Mouse (Mus musculus) hindbrain, embryonic 16.5 days (tissue): ENCODE measurements around the gene Cir1. TPM values are rescaled to one million over a fixed set of nuclear protein-coding genes. Genes with fewer than 3 reads are reported as not detected.

Experiments used
- ATAC-seq: fragments of 200-750 bp; cut with Nextera tagmentation; 2 replicates; pipeline ENCODE4 v1.8.0; 2017; ENCODE audit warnings: moderate TSS enrichment, moderate library complexity
- H3K27ac ChIP-seq: fragments of 300-500 bp; sonication (generic); 2 replicates; pipeline ENCODE4 v1.5.1; 2014; ENCODE audit warnings: low read depth, mild to moderate bottlenecking, control low read depth, low read length, moderate library complexity
- H3K27me3 ChIP-seq: fragments of 300-500 bp; sonication (generic); replicated peaks from 2 replicates; pipeline ENCODE4 v1.6.1; 2014; ENCODE audit warnings: low read length; ENCODE audit not compliant: control insufficient read depth, insufficient read depth
- H3K36me3 ChIP-seq: fragments of 300-500 bp; sonication (generic); 2 replicates; pipeline ENCODE4 v1.6.1; 2014; ENCODE audit warnings: mild to moderate bottlenecking, low read length, moderate library complexity, mixed read lengths; ENCODE audit not compliant: control insufficient read depth, insufficient read depth
- H3K4me1 ChIP-seq: fragments of 300-500 bp; sonication (generic); 2 replicates; pipeline ENCODE4 v1.6.1; 2014; ENCODE audit warnings: low read depth, low read length; ENCODE audit not compliant: control insufficient read depth, insufficient read depth
- H3K4me2 ChIP-seq: fragments of 300-500 bp; sonication (generic); 2 replicates; pipeline ENCODE4 v1.6.1; 2014; ENCODE audit warnings: mild to moderate bottlenecking, low read length, control low read depth, moderate library complexity
- H3K4me3 ChIP-seq: fragments of 300-500 bp; sonication (generic); 2 replicates; pipeline ENCODE4 v1.5.1; 2014; ENCODE audit warnings: mild to moderate bottlenecking, low read length, control low read depth, moderate library complexity
- H3K9ac ChIP-seq: fragments of 300-500 bp; sonication (generic); 2 replicates; pipeline ENCODE4 v1.6.1; 2014; ENCODE audit warnings: low read depth, mild to moderate bottlenecking, control low read depth, low read length, moderate library complexity
- H3K9me3 ChIP-seq: fragments of 300-500 bp; sonication (generic); 2 replicates; pipeline ENCODE4 v1.6.1; 2014; ENCODE audit warnings: mild to moderate bottlenecking, low read length, moderate library complexity; ENCODE audit not compliant: control insufficient read depth
- WGBS: fragments of 180-500 bp; shearing (Covaris S2); extraction: QIAGEN DNeasy Blood & Tissue Kit; methylation state at CpG from one replicate; pipeline ENCODE4 v1.1.7; 2014; 5-methylcytosine and 5-hydroxymethylcytosine counted together
- polyA plus RNA-seq: library from polyadenylated mRNA; unstranded; fragments of >200 nt; fragmentation: Nextera tagmentation; extraction: Ambion mirVana; gene quantifications from 2 replicates; pipeline ENCODE4 v1.2.1, GENCODE M21; 2015

Cir1 gene
- polyA plus RNA-seq, 1 experiment from 2014 or later = 20.9 TPM

DNA sequence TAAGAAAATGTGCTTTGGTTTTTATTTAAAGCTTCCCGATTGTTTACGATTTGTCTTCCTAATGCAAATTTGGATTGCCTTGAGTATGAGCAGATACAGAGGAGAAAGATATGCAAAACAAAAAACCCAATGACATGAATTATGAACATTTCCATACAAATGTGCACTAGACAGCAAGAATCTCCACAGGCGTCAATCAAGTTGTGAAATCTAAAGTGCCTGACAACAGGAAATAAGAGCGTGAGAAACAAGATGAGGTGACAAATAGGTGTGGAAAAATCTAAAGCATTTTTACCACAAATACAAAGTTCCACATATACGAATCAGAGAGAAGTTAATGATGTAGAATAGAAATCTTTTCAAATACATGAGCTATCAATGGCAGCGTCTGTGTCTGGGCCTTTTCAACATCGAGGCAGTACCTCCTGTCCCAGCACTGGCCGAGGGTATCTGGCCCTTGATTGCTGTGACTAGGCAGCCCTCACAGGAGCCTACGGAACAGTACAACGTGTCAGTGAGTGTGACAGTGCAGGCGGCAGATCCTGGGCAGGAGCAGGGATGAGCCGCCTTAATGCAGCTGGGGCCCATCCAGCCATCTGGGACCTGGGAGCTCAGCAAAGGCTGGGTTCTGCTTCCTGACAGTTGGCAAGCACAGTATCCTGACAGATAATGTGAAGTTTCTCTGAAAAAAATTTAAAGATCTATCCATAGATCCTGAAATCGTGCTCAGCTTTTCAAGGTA is 34.0 kb upstream of the Cir1 start:
- Histone ChIP-seq H3K27ac (no peak overlapping the region; the same call in 1 of the 2 replicates), H3K4me3 (no peak overlapping the region), H3K27me3 (no peaks in the 10 kb centered on the region), H3K9ac (no peak overlapping the region), H3K4me1 (peaks cover 3% of the 10 kb centered on the region; the same call in 1 of the 2 replicates), H3K36me3 (no peaks in the 10 kb centered on the region), H3K9me3 (no peaks in the 10 kb centered on the region), H3K4me2 (no peak overlapping the region)
- no peak for ATAC-seq
- 60% methylated on average over 13 of the region's 13 CpGs for WGBS

DNA sequence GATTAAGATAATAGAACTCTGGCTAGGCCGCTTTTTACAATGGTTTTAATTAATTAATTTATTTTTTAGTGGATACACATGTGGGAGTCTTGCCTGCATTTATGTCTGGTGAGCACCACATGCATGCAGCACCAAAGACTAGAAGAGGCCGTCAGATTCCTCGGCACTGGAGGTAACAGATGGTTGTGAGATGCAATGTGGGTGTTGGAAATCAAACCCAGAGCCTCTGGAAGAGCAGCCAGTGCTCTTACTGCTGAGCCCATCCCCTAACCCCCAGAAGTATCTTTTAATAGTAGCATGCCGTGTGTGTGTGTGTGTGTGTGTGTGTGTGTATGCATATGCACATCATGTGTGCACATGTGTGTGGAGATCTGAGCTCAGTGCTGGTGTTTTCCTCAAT is 32.7 kb upstream of the Cir1 start:
- peaks cover 3% of the 10 kb centered on the region; the same call in 1 of the 2 replicates for H3K4me1 ChIP-seq
- H3K4me3 ChIP-seq = no peak overlapping the region
- WGBS = 87% methylated on average over 4 of the region's 4 CpGs
- no peaks in the 10 kb centered on the region for H3K27me3 ChIP-seq
- H3K9ac ChIP-seq = no peak overlapping the region
- no peaks in the 10 kb centered on the region for H3K36me3 ChIP-seq
- H3K27ac ChIP-seq = no peak overlapping the region
- no peak overlapping the region for H3K4me2 ChIP-seq
- H3K9me3 ChIP-seq = no peaks in the 10 kb centered on the region
- no peak for ATAC-seq

- no peak overlapping the region for H3K9ac ChIP-seq
- peaks cover 3% of the 10 kb centered on the region; the same call in 1 of the 2 replicates for H3K4me1 ChIP-seq
- no peak for ATAC-seq
- H3K9me3 ChIP-seq = no peaks in the 10 kb centered on the region
- no peaks in the 10 kb centered on the region for H3K27me3 ChIP-seq
- WGBS = 90% methylated on average over 5 of the region's 5 CpGs
- no peaks in the 10 kb centered on the region for H3K36me3 ChIP-seq
- H3K4me3 ChIP-seq = no peak overlapping the region
- no peak overlapping the region for H3K27ac ChIP-seq
- no peak overlapping the region for H3K4me2 ChIP-seq
These were observed 31.2 kb upstream of the Cir1 start for GRCm38 (mm10) chr2:73343701-73344100.

DNA sequence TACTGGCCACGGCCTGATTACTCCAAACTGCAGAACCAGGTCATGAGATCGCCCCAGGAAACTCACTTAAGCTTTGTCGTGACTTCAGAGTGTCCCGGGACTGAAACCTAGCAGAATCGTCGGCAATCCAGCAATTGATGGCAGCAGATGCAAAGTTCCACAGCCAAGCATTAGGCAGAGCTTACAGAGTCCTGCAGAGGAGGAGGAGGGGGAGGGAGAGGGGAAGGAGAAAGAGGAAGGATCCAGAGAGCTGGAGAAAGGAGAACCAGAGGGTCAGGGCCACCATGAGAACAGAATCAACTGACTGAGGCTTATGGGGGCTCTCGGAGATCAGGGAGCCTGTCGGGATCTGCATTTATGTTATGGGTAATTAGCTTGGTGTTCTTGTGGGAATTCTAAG is 25.9 kb upstream of the Cir1 start:
- H3K9me3 ChIP-seq = no peaks in the 10 kb centered on the region
- H3K4me3 ChIP-seq = no peak overlapping the region
- no peak for ATAC-seq
- WGBS = 83% methylated on average over 8 of the region's 8 CpGs
- H3K27ac ChIP-seq = no peak overlapping the region
- H3K36me3 ChIP-seq = no peaks in the 10 kb centered on the region
- H3K27me3 ChIP-seq = no peaks in the 10 kb centered on the region
- no peak overlapping the region for H3K4me2 ChIP-seq
- H3K9ac ChIP-seq = no peak overlapping the region
- no peaks in the 10 kb centered on the region for H3K4me1 ChIP-seq

GRCm38 (mm10) chr2:73335949-73336348 is 23.4 kb upstream of the Cir1 start:
- H3K4me2 ChIP-seq = no peak overlapping the region
- no peak overlapping the region for H3K4me3 ChIP-seq
- H3K4me1 ChIP-seq = no peaks in the 10 kb centered on the region
- WGBS = 96% methylated on average over 3 of the region's 3 CpGs
- ATAC-seq = no peak
- H3K27me3 ChIP-seq = no peaks in the 10 kb centered on the region
- no peak overlapping the region for H3K27ac ChIP-seq
- no peak overlapping the region for H3K9ac ChIP-seq
- no peaks in the 10 kb centered on the region for H3K9me3 ChIP-seq
- no peaks in the 10 kb centered on the region for H3K36me3 ChIP-seq

DNA sequence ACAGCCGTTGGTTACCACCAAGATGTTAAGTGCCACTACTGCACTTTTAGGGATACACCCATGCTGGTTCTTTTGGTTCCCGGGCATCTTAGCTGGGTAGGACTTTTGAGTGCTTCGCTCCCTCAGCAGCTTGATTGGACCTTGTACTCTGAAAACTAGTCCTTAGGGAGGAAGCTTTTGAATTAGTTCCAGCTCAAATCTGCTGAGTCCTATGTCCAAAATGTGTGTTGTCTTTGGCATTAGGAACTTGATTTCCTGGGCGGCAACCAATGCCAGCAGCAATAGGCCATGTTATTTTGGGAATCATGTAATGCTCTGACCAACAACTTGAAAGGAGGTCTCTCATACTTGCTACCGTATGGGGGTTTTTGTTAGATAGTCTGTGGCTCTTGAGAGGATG is 13.4 kb upstream of the Cir1 start:
- Histone ChIP-seq H3K9me3 (no peaks in the 10 kb centered on the region), H3K4me1 (no peaks in the 10 kb centered on the region), H3K9ac (no peak overlapping the region), H3K4me2 (no peak overlapping the region), H3K4me3 (no peak overlapping the region), H3K27ac (no peak overlapping the region), H3K27me3 (no peaks in the 10 kb centered on the region), H3K36me3 (no peaks in the 10 kb centered on the region)
- no peak for ATAC-seq
- 72% methylated on average over 5 of the region's 5 CpGs for WGBS

DNA sequence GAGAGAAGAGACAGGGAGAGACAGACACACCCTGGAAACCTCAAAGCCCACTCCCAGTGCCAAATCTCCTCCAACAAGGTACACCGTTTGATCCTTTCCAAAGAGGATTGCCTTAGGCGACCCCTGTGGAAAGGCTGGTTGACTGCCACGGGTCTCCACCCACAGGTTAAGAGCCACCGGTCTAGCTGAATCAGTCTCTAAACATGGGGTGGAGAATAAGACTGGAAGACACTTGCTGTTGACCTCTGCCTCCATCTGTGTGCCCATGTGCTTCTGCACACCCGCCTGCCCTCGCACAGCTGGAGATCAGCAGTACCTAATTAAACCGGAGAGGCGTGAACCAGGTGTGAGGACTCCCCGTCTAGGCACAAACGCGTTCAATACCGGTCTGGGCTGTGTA is 10.5 kb upstream of the Cir1 start:
- ATAC-seq = no peak
- Histone ChIP-seq H3K9ac (no peak overlapping the region), H3K4me3 (no peak overlapping the region), H3K4me1 (no peaks in the 10 kb centered on the region), H3K9me3 (no peaks in the 10 kb centered on the region), H3K27ac (no peak overlapping the region), H3K36me3 (no peaks in the 10 kb centered on the region), H3K4me2 (no peak overlapping the region), H3K27me3 (no peaks in the 10 kb centered on the region)
- 65% methylated on average over 12 of the region's 12 CpGs for WGBS

GRCm38 (mm10) chr2:73319218-73319617 is 6.7 kb upstream of the Cir1 start:
- no peaks in the 10 kb centered on the region for H3K27me3 ChIP-seq
- no peaks in the 10 kb centered on the region for H3K4me1 ChIP-seq
- ATAC-seq = no peak
- 90% methylated on average over 5 of the region's 5 CpGs for WGBS
- no peak overlapping the region for H3K4me2 ChIP-seq
- no peak overlapping the region for H3K9ac ChIP-seq
- H3K9me3 ChIP-seq = no peaks in the 10 kb centered on the region
- H3K4me3 ChIP-seq = no peak overlapping the region
- no peaks in the 10 kb centered on the region for H3K36me3 ChIP-seq
- H3K27ac ChIP-seq = no peak overlapping the region

- no peak overlapping the region for H3K9ac ChIP-seq
- H3K4me1 ChIP-seq = peaks cover 3% of the 10 kb centered on the region
- H3K36me3 ChIP-seq = no peaks in the 10 kb centered on the region
- no peak overlapping the region for H3K4me2 ChIP-seq
- no peak overlapping the region for H3K27ac ChIP-seq
- no peak for ATAC-seq
- no peak overlapping the region for H3K4me3 ChIP-seq
- no peaks in the 10 kb centered on the region for H3K9me3 ChIP-seq
- 91% methylated on average over 9 of the region's 9 CpGs for WGBS
- no peaks in the 10 kb centered on the region for H3K27me3 ChIP-seq
These were observed 4.9 kb upstream of the Cir1 start for GRCm38 (mm10) chr2:73317426-73317825.
